Mouse (Mus musculus) bone marrow macrophage, adult 2 months (primary cell): ENCODE results near the gene Acoxl.

Experiments
- CTCF ChIP-seq: IDR thresholded peaks from 2 replicates; pipeline ENCODE4 v1.5.1; 2012; ENCODE audit warnings: low read depth, mild to moderate bottlenecking, low read length, moderate library complexity
- POLR2A ChIP-seq: IDR thresholded peaks from 2 replicates; pipeline ENCODE4 v1.6.1; 2012; ENCODE audit warnings: mild to moderate bottlenecking, low read depth, low read length, borderline replicate concordance

DNA sequence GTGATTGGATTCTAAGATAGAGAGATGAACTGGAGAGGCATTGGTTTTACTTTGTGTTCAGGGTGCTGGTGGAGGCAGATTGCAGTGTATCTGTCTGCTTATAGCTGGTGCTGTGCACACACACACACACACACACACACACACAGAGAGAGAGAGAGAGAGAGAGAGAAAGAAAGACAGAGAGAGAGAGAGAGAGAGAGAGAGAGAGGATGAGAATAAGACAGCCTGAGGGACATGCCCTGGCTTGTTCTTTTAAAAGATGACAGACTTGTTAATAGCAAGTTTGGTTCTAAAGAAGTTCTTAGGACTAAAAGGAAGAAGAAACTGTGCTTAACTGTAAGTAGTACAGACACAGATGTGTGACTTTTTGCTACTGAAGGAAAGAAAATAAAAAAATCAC lies 295.2 kb downstream of the Acoxl start:
- no peak for TF ChIP-seq POLR2A
- no peak for TF ChIP-seq CTCF
